In the genomic region with DNA sequence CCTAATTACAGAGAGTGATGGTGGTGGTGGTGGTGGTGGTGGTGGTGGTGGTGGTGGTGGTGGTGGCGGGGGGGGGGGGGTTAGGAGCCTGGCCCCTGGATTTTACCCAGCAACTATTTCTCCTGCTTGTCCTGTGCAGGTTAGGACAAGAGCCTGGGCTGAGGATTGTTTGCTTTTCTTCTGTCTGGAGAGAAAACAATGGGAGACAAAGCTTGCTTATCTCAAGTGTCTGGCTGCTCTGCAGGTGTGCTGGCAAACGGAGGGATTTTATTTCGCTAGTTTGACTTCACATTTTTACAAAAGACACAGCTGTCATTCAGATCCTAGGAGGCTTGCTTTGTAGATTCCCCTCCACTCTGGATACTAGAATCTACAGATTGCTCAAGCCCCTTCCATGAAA, we compare ENCODE assay signal across 19 mouse cellular contexts.
"Had no signal": no experiment of that assay in that cellular context is flagged by ENCODE, and none has a peak within 500 bp of the region (broad histone marks: within the 10 kb centered on the region; RNA-seq: fewer than 3 reads in every experiment).

No protein-coding gene starts in this region.

- H3K27me3 ChIP-seq: midbrain, embryonic 12.5 days; neural tube, embryonic 15.5 days had no signal

- DNase-seq: lung, adult 18-20 months; lung, embryonic 14.5 days; lung, postnatal 10 days; lung, postnatal 4 days; midbrain, embryonic 14.5 days; retina, postnatal 1 day; right cerebral cortex, adult 18-20 months; right cerebral cortex, postnatal 25 days; right cerebral cortex, postnatal 4 days; spleen, adult 18-20 months; thymus, adult 18-20 months; thymus, postnatal 14 days; thymus, postnatal 36 days had no signal

- H3K27ac ChIP-seq: midbrain, embryonic 10.5 days; midbrain, embryonic 12.5 days; neural tube, embryonic 13.5 days; neural tube, embryonic 15.5 days had no signal

- H3K4me2 ChIP-seq: lung, embryonic 14.5 days; midbrain, embryonic 12.5 days; neural tube, embryonic 13.5 days; neural tube, embryonic 15.5 days had no signal

- H3K9me3 ChIP-seq: midbrain, embryonic 10.5 days; midbrain, embryonic 12.5 days; neural tube, embryonic 13.5 days; neural tube, embryonic 15.5 days had no signal

- H3K4me1 ChIP-seq: midbrain, embryonic 10.5 days; midbrain, embryonic 12.5 days; neural tube, embryonic 15.5 days had no signal

- ATAC-seq: midbrain, embryonic 16.5 days had no signal

- H3K9ac ChIP-seq: lung, embryonic 14.5 days; midbrain, embryonic 12.5 days; neural tube, embryonic 13.5 days; neural tube, embryonic 15.5 days had no signal

- H3K36me3 ChIP-seq: midbrain, embryonic 10.5 days; midbrain, embryonic 12.5 days; neural tube, embryonic 13.5 days; neural tube, embryonic 15.5 days had no signal

- H3K4me3 ChIP-seq: midbrain, embryonic 10.5 days; midbrain, embryonic 12.5 days; myocyte; neural tube, embryonic 13.5 days; neural tube, embryonic 15.5 days had no signal
